Mouse (Mus musculus): ENCODE results near the gene Setdb1. TPM values are rescaled to one million over a fixed set of nuclear protein-coding genes. Genes with fewer than 3 reads are reported as not detected.

Gene Setdb1
- total and polyA plus RNA-seq, 3 experiments, result 33.7 to 49.5 (median 43.2) TPM

GRCm38 (mm10) chr3:95312623-95313022 lies 44.4 kb downstream of the Setdb1 start:
- in situ Hi-C loops (cut with MboI; ENCODE audit: low pct_ligation_motif_present, low pct_unique_long_range_greater_than_20kb, low sequenced_read_pairs) (no loop called here), dilution Hi-C loops (cut with MboI; ENCODE audit: extremely low pct_ligation_motif_present, extremely low pct_unique_long_range_greater_than_20kb, low sequenced_read_pairs) (no loop called here)
- peak overlapping the region in 1 of 3 experiments; percentile 20 for H3K4me3 ChIP-seq (replicated peaks in 1 of 3; ENCODE audit: low read depth in 2 of 3, low read length in 2 of 3, poor library complexity in 1 of 3)
- TF ChIP-seq TBP (conservative IDR thresholded peaks at IDR 0.05; ENCODE audit: low read depth, low read length) (no peak), POLR2AphosphoS2 (IDR thresholded peaks at IDR 0.05; ENCODE audit: low read depth, low read length) (no peak), KAT2A (IDR thresholded peaks at IDR 0.05; ENCODE audit: insufficient replicate concordance, low read length) (no peak), MAZ (IDR thresholded peaks at IDR 0.05; ENCODE audit: low read depth, low read length) (no peak), MYC (IDR thresholded peaks at IDR 0.05; ENCODE audit: low read depth, low read length) (no peak), CHD1 (IDR thresholded peaks at IDR 0.05; ENCODE audit: low read depth, low read length) (peak; percentile 83), RAD21 (IDR thresholded peaks at IDR 0.05; ENCODE audit: low read depth, low read length) (no peak), HCFC1 (IDR thresholded peaks at IDR 0.05; ENCODE audit: low read depth, low read length) (no peak), CHD2 (IDR thresholded peaks at IDR 0.05; ENCODE audit: low read length) (peak; percentile 55; the same call in 1 of the 2 replicates), ETS1 (conservative IDR thresholded peaks at IDR 0.05; ENCODE audit: low read depth, low read length) (no peak), POLR2A (IDR thresholded peaks at IDR 0.05; ENCODE audit: low read depth, low read length) (peak; percentile 56), SIN3A (IDR thresholded peaks at IDR 0.05; ENCODE audit: low read length) (no peak), UBTF (IDR thresholded peaks at IDR 0.05; ENCODE audit: low read depth, low read length) (no peak), NRF1 (IDR thresholded peaks at IDR 0.05; ENCODE audit: low read depth, low read length) (no peak), RCOR1 (conservative IDR thresholded peaks at IDR 0.05; ENCODE audit: low read depth, low read length) (no peak), USF2 (conservative IDR thresholded peaks at IDR 0.05; ENCODE audit: low read depth, low read length) (no peak), MAFK (IDR thresholded peaks at IDR 0.05; ENCODE audit: insufficient replicate concordance, low read length) (no peak), ZMIZ1 (IDR thresholded peaks at IDR 0.05; ENCODE audit: low read depth, low read length) (no peak), ZNF384 (IDR thresholded peaks at IDR 0.05; ENCODE audit: low read depth, low read length) (no peak; the same call in 1 of the 2 replicates), ELF1 (IDR thresholded peaks at IDR 0.05; ENCODE audit: low read depth, low read length) (0 out of 2 replicates have a peak, but pooled peaks have one; percentile 28), BHLHE40 (IDR thresholded peaks at IDR 0.05; ENCODE audit: low read depth, low read length) (peak; percentile 48; the same call in 1 of the 2 replicates), PAX5 (IDR thresholded peaks at IDR 0.05; ENCODE audit: low read length) (no peak), NELFE (IDR thresholded peaks at IDR 0.05; ENCODE audit: low read depth, low read length) (no peak), JUN (IDR thresholded peaks at IDR 0.05; ENCODE audit: insufficient read depth, low read depth, low read length) (no peak), ZC3H11A (IDR thresholded peaks at IDR 0.05; ENCODE audit: low read depth, low read length) (no peak), IRF4 (IDR thresholded peaks at IDR 0.05; ENCODE audit: low read depth, low read length) (no peak), TCF12 (IDR thresholded peaks at IDR 0.05; ENCODE audit: low read depth, low read length) (0 out of 2 replicates have a peak, but pooled peaks have one; percentile 25), MAX (IDR thresholded peaks at IDR 0.05; ENCODE audit: low read length) (no peak), JUND (conservative IDR thresholded peaks at IDR 0.05; ENCODE audit: low read depth, low read length) (no peak), CTCF (conservative IDR thresholded peaks at IDR 0.05 in 1 of 2, IDR thresholded peaks at IDR 0.05 in 1 of 2; ENCODE audit: low read depth in 2 of 2, low read length in 2 of 2) (no peak), SMC3 (IDR thresholded peaks at IDR 0.05; ENCODE audit: low read depth, low read length) (no peak), GABPA (IDR thresholded peaks at IDR 0.05; ENCODE audit: insufficient replicate concordance, low read depth, low read length) (no peak), ZKSCAN1 (IDR thresholded peaks at IDR 0.05; ENCODE audit: borderline replicate concordance, low read depth, low read length) (no peak), MEF2A (IDR thresholded peaks at IDR 0.05; ENCODE audit: borderline replicate concordance, low read depth, low read length) (no peak), USF1 (IDR thresholded peaks at IDR 0.05; ENCODE audit: low read depth, low read length) (no peak), E2F4 (IDR thresholded peaks at IDR 0.05; ENCODE audit: insufficient replicate concordance, low read depth, low read length) (no peak), MXI1 (IDR thresholded peaks at IDR 0.05; ENCODE audit: low read depth, low read length) (no peak), EP300 (IDR thresholded peaks at IDR 0.05; ENCODE audit: low read length) (no peak)
- no peaks in the 10 kb centered on the region for H3K9me3 ChIP-seq (replicated peaks; ENCODE audit: low read length)
- H3K79me2 ChIP-seq (replicated peaks; ENCODE audit: control insufficient read depth, extremely low read depth, insufficient read depth, poor library complexity, severe bottlenecking), result peaks cover 23% of the 10 kb centered on the region
- no peak for DNase-seq (ENCODE audit: extremely low read depth)
- peaks cover 14 to 32% of the 10 kb centered on the region in 2 experiments for H3K4me1 ChIP-seq (ENCODE audit: control insufficient read depth in 1 of 2, insufficient read depth in 2 of 2)
- peak overlapping the region; percentile 97 for H3K9ac ChIP-seq (ENCODE audit: insufficient read depth, low read depth)
- peaks cover 0 to 4% of the 10 kb centered on the region in 2 experiments for H3K36me3 ChIP-seq (replicated peaks in 1 of 2; ENCODE audit: control insufficient read depth in 1 of 2, insufficient read depth in 1 of 2, low read length in 1 of 2)
- H3K27ac ChIP-seq (ENCODE audit: insufficient read depth, low read depth), result peak overlapping the region; percentile 72
- H3K4me2 ChIP-seq (ENCODE audit: insufficient read depth, low read depth, poor library complexity, severe bottlenecking), result peak overlapping the region; percentile 95
- no peaks in the 10 kb centered on the region for H3K27me3 ChIP-seq (replicated peaks)
